Mouse (Mus musculus): ENCODE measurements around the gene Maml3.

The Maml3 gene

GRCm38 (mm10) chr3:51673408-51674086, 431.3 kb downstream of the Maml3 start:
- CTCF ChIA-PET: no interaction called here

GRCm38 (mm10) chr3:51672631-51673030, 432.2 kb downstream of the Maml3 start:
- CTCF ChIA-PET: no interaction called here

GRCm38 (mm10) chr3:51671071-51671469, 433.8 kb downstream of the Maml3 start:
- CTCF ChIA-PET: interaction anchor here (0.7 kb wide), 1 partner anchor 56 kb away, joined by 3 read pairs; no protein-coding TSS in a partner anchor

GRCm38 (mm10) chr3:51670414-51671070, 434.3 kb downstream of the Maml3 start:
- CTCF ChIA-PET: interaction anchor here (0.7 kb wide), 1 partner anchor 55 kb away, joined by 3 read pairs; no protein-coding TSS in a partner anchor

GRCm38 (mm10) chr3:51668607-51669006, 436.3 kb downstream of the Maml3 start:
- CTCF ChIA-PET: no interaction called here

GRCm38 (mm10) chr3:51662557-51662956, 442.3 kb downstream of the Maml3 start:
- CTCF ChIA-PET: interaction anchor here (0.7 kb wide), 1 partner anchor 474 kb away, joined by 3 read pairs; no protein-coding TSS in a partner anchor

GRCm38 (mm10) chr3:51661880-51662550, 442.9 kb downstream of the Maml3 start:
- CTCF ChIA-PET: interaction anchor here (0.7 kb wide), 1 partner anchor 474 kb away, joined by 3 read pairs; no protein-coding TSS in a partner anchor

- CTCF ChIA-PET: interaction anchor here (0.6 kb wide), 1 partner anchor 444 kb away, joined by 4 read pairs; the partner anchor contains the start of gene Maml3
Measured at GRCm38 (mm10) chr3:51661376-51661775, 443.5 kb downstream of the Maml3 start.

GRCm38 (mm10) chr3:51660821-51661276, 444.0 kb downstream of the Maml3 start:
- CTCF ChIA-PET: interaction anchor here (0.6 kb wide), 1 partner anchor 444 kb away, joined by 4 read pairs; the partner anchor contains the start of gene Maml3

GRCm38 (mm10) chr3:51660060-51660459, 444.8 kb downstream of the Maml3 start, which contains the start of gene Mgst2:
Gene Mgst2 (plus strand): TSS chr3:51660360.
- CTCF ChIA-PET: interaction anchor here (0.6 kb wide), 1 partner anchor 377 kb away, joined by 3 read pairs; no protein-coding TSS in a partner anchor

- CTCF ChIA-PET: no interaction called here
Measured at GRCm38 (mm10) chr3:51659415-51659814, 445.5 kb downstream of the Maml3 start.

- CTCF ChIA-PET: no interaction called here
Measured at GRCm38 (mm10) chr3:51654303-51655055, 450.4 kb downstream of the Maml3 start.

GRCm38 (mm10) chr3:51652701-51653100, 452.2 kb downstream of the Maml3 start:
- CTCF ChIA-PET: no interaction called here

- CTCF ChIA-PET: no interaction called here
Measured at GRCm38 (mm10) chr3:51652292-51652691, 452.6 kb downstream of the Maml3 start.

GRCm38 (mm10) chr3:51651149-51651548, 453.7 kb downstream of the Maml3 start:
- CTCF ChIA-PET: no interaction called here

GRCm38 (mm10) chr3:51649986-51650385, 454.9 kb downstream of the Maml3 start:
- CTCF ChIA-PET: no interaction called here

- CTCF ChIA-PET: no interaction called here
Measured at GRCm38 (mm10) chr3:51649426-51649825, 455.4 kb downstream of the Maml3 start.

- CTCF ChIA-PET: interaction anchor here (0.6 kb wide), 2 partner anchors 10 to 334 kb away, joined by 4 to 17 read pairs; no protein-coding TSS in a partner anchor
Measured at GRCm38 (mm10) chr3:51648037-51648664, 456.7 kb downstream of the Maml3 start.

- CTCF ChIA-PET: interaction anchor here (0.6 kb wide), 1 partner anchor 956 kb away, joined by 4 read pairs; no protein-coding TSS in a partner anchor
Measured at GRCm38 (mm10) chr3:51647356-51647755, 457.5 kb downstream of the Maml3 start.

- CTCF ChIA-PET: no interaction called here
Measured at GRCm38 (mm10) chr3:51646301-51646700, 458.6 kb downstream of the Maml3 start.

- CTCF ChIA-PET: no interaction called here
Measured at GRCm38 (mm10) chr3:51645484-51645883, 459.4 kb downstream of the Maml3 start.
